Mouse (Mus musculus) G1E (cell line): ENCODE results near the gene Enox1.

Experiments
- CTCF ChIP-seq: IDR thresholded peaks from 2 replicates; pipeline ENCODE4 v1.5.1; 2012; ENCODE audit warnings: low read depth, low read length, inconsistent platforms, mixed read lengths
- GATA1 ChIP-seq: IDR thresholded peaks from 2 replicates; pipeline ENCODE4 v1.6.1; 2012; ENCODE audit warnings: borderline replicate concordance, low read length, inconsistent platforms, mixed read lengths
- POLR2AphosphoS5 ChIP-seq: IDR thresholded peaks from 2 replicates; pipeline ENCODE4 v1.6.1; 2012; ENCODE audit warnings: low read depth, low read length, inconsistent platforms; ENCODE audit not compliant: insufficient replicate concordance
- TAL1 ChIP-seq: conservative IDR thresholded peaks from 2 replicates; pipeline ENCODE4 v1.6.1; 2012; ENCODE audit warnings: low read depth, low read length, inconsistent platforms, mixed read lengths

GRCm38 (mm10) chr14:77156222-77156910 lies at the start of gene Enox1:
- no peak for TF ChIP-seq CTCF
- TF ChIP-seq GATA1, result no peak
- no peak for TF ChIP-seq TAL1
- no peak for TF ChIP-seq POLR2AphosphoS5
